In the genomic region with DNA sequence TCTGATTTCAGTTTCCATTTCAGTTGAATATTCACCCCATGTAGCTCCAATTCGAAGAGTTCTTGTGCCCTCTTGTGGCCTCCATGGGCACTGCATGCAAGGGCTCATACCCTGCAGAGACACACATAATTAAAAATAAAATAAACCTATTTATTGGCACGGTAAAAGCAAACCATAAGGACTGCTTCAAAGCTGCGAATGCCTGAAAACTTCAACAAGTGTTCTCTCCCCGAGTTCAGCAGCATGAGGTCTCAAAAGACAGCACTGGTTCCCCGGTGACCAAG, we compare ENCODE assay signal across 9 mouse cellular contexts. TPM values are rescaled to one million over a fixed set of nuclear protein-coding genes. Genes with fewer than 3 reads are reported as not detected.
DNase-seq lines count a peak whose midpoint lies in the region; ATAC-seq and TF ChIP-seq lines count a peak whose summit lies in the region.
"Had no signal": no experiment of that assay in that cellular context is flagged by ENCODE, and none has a peak within 500 bp of the region (broad histone marks: within the 10 kb centered on the region; RNA-seq: fewer than 3 reads in every experiment).

No protein-coding gene starts in this region.

- TF ChIP-seq CTCF in MEL (IDR thresholded peaks at IDR 0.05 in 2 of 3, conservative IDR thresholded peaks at IDR 0.05 in 1 of 3; ENCODE audit: control insufficient read depth in 1 of 3, insufficient read depth in 1 of 3, low read depth in 2 of 3, low read length in 3 of 3, poor library complexity in 1 of 3, severe bottlenecking in 1 of 3) = peak; percentile 93 to 98 (median 98)
- peak; percentile 90 for TF ChIP-seq CTCF in lung, postnatal 0 days (IDR thresholded peaks at IDR 0.05)

- H3K79me2 ChIP-seq in MEL (ENCODE audit: control insufficient read depth, insufficient read depth, low read length, poor library complexity) = no peaks in the 10 kb centered on the region

- H3K27ac ChIP-seq in midbrain, embryonic 11.5 days (ENCODE audit: low read depth, low read length) = no peak overlapping the region
- no peak overlapping the region for H3K27ac ChIP-seq in midbrain, embryonic 10.5 days (replicated peaks)
- no peak overlapping the region for H3K27ac ChIP-seq in MEL (ENCODE audit: control insufficient read depth, low read depth, low read length)
- H3K27ac ChIP-seq in lung, postnatal 0 days (ENCODE audit: low read length) = no peak overlapping the region
- H3K27ac ChIP-seq: macrophage had no signal

- no peak for TF ChIP-seq EP300 in MEL (IDR thresholded peaks at IDR 0.05; ENCODE audit: low read depth in 1 of 2, low read length in 2 of 2)
- TF ChIP-seq EP300 in lung, postnatal 0 days (IDR thresholded peaks at IDR 0.05) = no peak

- H3K36me3 ChIP-seq in midbrain, embryonic 11.5 days (ENCODE audit: control insufficient read depth, insufficient read depth, low read length) = no peaks in the 10 kb centered on the region
- no peaks in the 10 kb centered on the region for H3K36me3 ChIP-seq in midbrain, embryonic 10.5 days
- H3K36me3 ChIP-seq in MEL (ENCODE audit: control insufficient read depth in 1 of 2, insufficient read depth in 2 of 2, low read length in 2 of 2) = no peaks in the 10 kb centered on the region
- H3K36me3 ChIP-seq in lung, postnatal 0 days (ENCODE audit: insufficient read depth, low read length) = no peaks in the 10 kb centered on the region

- TF ChIP-seq POLR2A in MEL (IDR thresholded peaks at IDR 0.05; ENCODE audit: control insufficient read depth in 1 of 2, insufficient read depth in 1 of 2, low read depth in 1 of 2, low read length in 2 of 2, poor library complexity in 1 of 2) = no peak

- no peak overlapping the region for H3K4me2 ChIP-seq in midbrain, embryonic 11.5 days
- no peak overlapping the region for H3K4me2 ChIP-seq in lung, postnatal 0 days (replicated peaks; ENCODE audit: low read depth, low read length)

- no peak overlapping the region for H3K4me3 ChIP-seq in midbrain, embryonic 11.5 days (ENCODE audit: low read depth, low read length)
- no peak overlapping the region for H3K4me3 ChIP-seq in midbrain, embryonic 10.5 days
- no peak overlapping the region; a peak in 1 of 4 replicates for H3K4me3 ChIP-seq in MEL (ENCODE audit: control insufficient read depth in 1 of 2, insufficient read depth in 1 of 2, low read depth in 2 of 2, low read length in 2 of 2)
- H3K4me3 ChIP-seq in lung, postnatal 0 days (ENCODE audit: low read depth, low read length) = no peak overlapping the region

- ATAC-seq in midbrain, embryonic 11.5 days (ENCODE audit: low FRiP score) = no peak
- ATAC-seq in lung, postnatal 0 days = peak; percentile 9; the same call in 1 of the 2 replicates

- peaks cover 86% of the 10 kb centered on the region for H3K9me3 ChIP-seq in midbrain, embryonic 11.5 days (ENCODE audit: control insufficient read depth, low read length)
- H3K9me3 ChIP-seq in midbrain, embryonic 10.5 days (replicated peaks) = peaks cover 98% of the 10 kb centered on the region
- no peaks in the 10 kb centered on the region for H3K9me3 ChIP-seq in MEL (replicated peaks; ENCODE audit: insufficient read depth, low read length)
- H3K9me3 ChIP-seq in lung, postnatal 0 days (ENCODE audit: low read length) = peaks cover 25% of the 10 kb centered on the region

- H3K9ac ChIP-seq in midbrain, embryonic 11.5 days (ENCODE audit: low read length) = no peak overlapping the region
- no peak overlapping the region for H3K9ac ChIP-seq in MEL (ENCODE audit: control insufficient read depth, low read depth, low read length, poor library complexity, severe bottlenecking)
- no peak overlapping the region for H3K9ac ChIP-seq in lung, postnatal 0 days (replicated peaks; ENCODE audit: low read depth)

- TF ChIP-seq RAD21 in MEL (IDR thresholded peaks at IDR 0.05; ENCODE audit: low read depth, low read length) = no peak; the same call in none of the 2 replicates

- no peaks in the 10 kb centered on the region for H3K4me1 ChIP-seq in midbrain, embryonic 11.5 days (ENCODE audit: control insufficient read depth, insufficient read depth, low read length)
- H3K4me1 ChIP-seq in midbrain, embryonic 10.5 days = no peaks in the 10 kb centered on the region
- no peaks in the 10 kb centered on the region for H3K4me1 ChIP-seq in MEL (ENCODE audit: control insufficient read depth in 1 of 2, insufficient read depth in 2 of 2, low read length in 2 of 2)
- no peaks in the 10 kb centered on the region for H3K4me1 ChIP-seq in lung, postnatal 0 days (ENCODE audit: insufficient read depth, low read depth, low read length)

- WGBS in midbrain, embryonic 11.5 days = 36% methylated on average over 5 of the region's 5 CpGs
- WGBS in midbrain, embryonic 10.5 days = 41% methylated on average over 5 of the region's 5 CpGs
- 31% methylated on average over 5 of the region's 5 CpGs for WGBS in lung, postnatal 0 days

- no peaks in the 10 kb centered on the region for H3K27me3 ChIP-seq in midbrain, embryonic 11.5 days (ENCODE audit: control insufficient read depth, insufficient read depth, low read length)
- no peaks in the 10 kb centered on the region for H3K27me3 ChIP-seq in midbrain, embryonic 10.5 days (ENCODE audit: low read depth, poor library complexity, severe bottlenecking)
- no peaks in the 10 kb centered on the region for H3K27me3 ChIP-seq in MEL (ENCODE audit: control insufficient read depth in 1 of 2, insufficient read depth in 2 of 2, low read length in 2 of 2)
- H3K27me3 ChIP-seq in lung, postnatal 0 days (replicated peaks; ENCODE audit: insufficient read depth, low read length) = no peaks in the 10 kb centered on the region

- peak; percentile 95 for DNase-seq in midbrain, embryonic 11.5 days (ENCODE audit: low spot score, missing footprints)
- DNase-seq in midbrain, embryonic 10.5 days (ENCODE audit: low spot score) = no peak
- DNase-seq in MEL (ENCODE audit: low read depth, low spot score) = peak; percentile 90
- DNase-seq in adrenal gland, postnatal 25 days = peak; percentile 79
- peak; percentile 28 for DNase-seq in hindlimb bud, embryonic 11.5 days (ENCODE audit: extremely low spot score, low read depth, low spot score)
- peak; percentile 79 for DNase-seq in lung, postnatal 0 days (ENCODE audit: low spot score)
- DNase-seq in thymus, postnatal 14 days = peak; percentile 72

TF ChIP-seq in MEL, 35 proteins besides CTCF, POLR2A, EP300 and RAD21:
- TF ChIP-seq ZC3H11A (IDR thresholded peaks at IDR 0.05; ENCODE audit: low read depth, low read length) (peak; percentile 88), BHLHE40 (IDR thresholded peaks at IDR 0.05; ENCODE audit: borderline replicate concordance, low read depth, low read length) (0 out of 2 replicates have a peak, but pooled peaks have one; percentile 26), SMC3 (IDR thresholded peaks at IDR 0.05; ENCODE audit: low read depth, low read length) (peak; percentile 92), ETS1 (IDR thresholded peaks at IDR 0.05; ENCODE audit: low read depth, low read length) (no peak), JUND (IDR thresholded peaks at IDR 0.05; ENCODE audit: low read depth, low read length) (peak; percentile 10; the same call in 1 of the 2 replicates), ZMIZ1 (IDR thresholded peaks at IDR 0.05; ENCODE audit: low read depth, low read length) (no peak)

RNA-seq across cellular contexts. Expression of gene Trpm8, which starts 10.2 kb away (rescaled TPM):
- not detected in 2 replicates for polyA plus RNA-seq in midbrain, embryonic 11.5 days (2014; fragmentation: Nextera tagmentation; extraction: Ambion mirVana)
- not detected in 2 replicates for polyA plus RNA-seq in midbrain, embryonic 10.5 days (2016; fragmentation: Nextera tagmentation; extraction: Ambion mirVana)
- total RNA-seq in MEL (2012; rRNA removed) = not detected in 2 replicates
- not detected for polyA plus RNA-seq in MEL (2012; ENCODE audit: insufficient read depth in 1 of 2, insufficient read length in 2 of 2, low read depth in 1 of 2, low replicate concordance in 2 of 2, missing spikeins in 1 of 2)
- not detected in 2 replicates for total RNA-seq in adrenal gland, postnatal 25 days (2021)
- 0.05 TPM in 1 of 2 replicates, not detected in the other for polyA plus RNA-seq in lung, postnatal 0 days (2015; fragmentation: Nextera tagmentation; extraction: Ambion mirVana)
- total RNA-seq: gastrocnemius, postnatal 4 days had no signal
- polyA plus RNA-seq: macrophage had no signal

RNA-seq across cellular contexts. Expression of gene Hjurp, which starts 10.2 kb away (rescaled TPM):
- 135 TPM in 2 replicates for polyA plus RNA-seq in midbrain, embryonic 11.5 days (2014; fragmentation: Nextera tagmentation; extraction: Ambion mirVana)
- 213 and 222 TPM in 2 replicates for polyA plus RNA-seq in midbrain, embryonic 10.5 days (2016; fragmentation: Nextera tagmentation; extraction: Ambion mirVana)
- 58.6 and 59.4 TPM in 2 replicates for total RNA-seq in MEL (2012; rRNA removed)
- 100 to 1,000 TPM in 1 of 2 experiments, 10 to 100 TPM in 1; 76.3 to 103 TPM for polyA plus RNA-seq in MEL (2012; ENCODE audit: insufficient read depth in 1 of 2, insufficient read length in 2 of 2, low read depth in 1 of 2, low replicate concordance in 2 of 2, missing spikeins in 1 of 2)
- 58.4 and 64.0 TPM in 2 replicates for total RNA-seq in adrenal gland, postnatal 25 days (2021)
- 21.9 and 26.0 TPM in 2 replicates for polyA plus RNA-seq in lung, postnatal 0 days (2015; fragmentation: Nextera tagmentation; extraction: Ambion mirVana)
